ENCODE assay signal across 8 mouse cellular contexts in the genomic region with DNA sequence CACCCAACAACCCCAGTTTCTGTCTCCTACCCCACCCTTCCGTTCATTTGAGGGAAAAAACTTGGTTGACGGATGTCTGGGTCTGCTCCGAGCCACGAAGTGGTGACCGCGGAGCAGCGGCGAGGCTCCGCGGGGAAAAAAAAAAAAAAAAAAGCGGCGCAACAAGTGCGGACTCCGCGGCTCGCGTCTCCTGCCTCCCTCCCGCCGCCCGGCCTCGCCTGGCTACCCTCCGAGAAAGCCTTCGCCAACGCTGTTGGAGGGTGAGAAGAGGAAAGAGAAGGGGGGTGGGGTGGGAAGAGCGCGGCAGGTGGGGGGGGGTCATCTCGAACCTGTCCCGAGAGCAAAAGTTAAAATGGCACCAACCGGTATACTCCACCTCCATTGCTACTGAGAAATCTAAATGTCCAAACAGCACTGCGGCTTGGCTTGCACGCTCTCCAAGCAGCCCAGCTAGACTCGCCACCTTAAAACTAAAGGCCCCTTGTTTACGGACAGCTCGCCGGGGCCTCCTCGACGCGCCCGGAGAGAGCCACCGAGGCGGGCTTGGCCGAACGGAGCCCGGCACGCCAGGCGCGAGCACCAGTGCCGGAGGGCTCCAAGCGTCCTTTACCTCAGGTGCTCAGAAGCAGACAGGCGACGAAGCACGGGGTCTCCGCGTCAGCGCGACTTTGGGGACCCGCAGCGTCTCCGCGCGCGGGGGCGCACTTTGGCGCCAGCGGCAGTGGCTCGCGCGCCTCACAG. TPM values are rescaled to one million over a fixed set of nuclear protein-coding genes. Genes with fewer than 3 reads are reported as not detected.
A peak's percentile ranks its signal among the peaks of the same experiment; 100 is the strongest.
DNase-seq lines count a peak whose midpoint lies in the region; ATAC-seq and TF ChIP-seq lines count a peak whose summit lies in the region.

No protein-coding gene starts in this region.

- no peak for TF ChIP-seq EP300 in heart, postnatal 0 days (IDR thresholded peaks at IDR 0.05; ENCODE audit: low read depth)

- intact Hi-C loops in left cerebral cortex, postnatal 4 days (cut with DNase I), result no loop called here
- intact Hi-C loops in left cerebral cortex, postnatal 14 days (cut with DNase I), result loop anchor here (5.0 to 10.0 kb wide), 2 partner anchors 104 to 227 kb away; no protein-coding TSS in a partner anchor

- peak; percentile 6 for DNase-seq in left cerebral cortex, postnatal 4 days
- no peak for DNase-seq in left cerebral cortex, postnatal 14 days (ENCODE audit: low spot score in 2 of 2)
- DNase-seq in heart, postnatal 0 days (ENCODE audit: low spot score), result no peak
- DNase-seq in gastrocnemius, postnatal 25 days, result no peak

- H3K27me3 ChIP-seq in heart, postnatal 0 days (ENCODE audit: control insufficient read depth, insufficient read depth, low read length), result peaks cover 18% of the 10 kb centered on the region; the same call in 1 of the 2 replicates
- peaks cover 59% of the 10 kb centered on the region for H3K27me3 ChIP-seq in limb, embryonic 15.5 days
- peaks cover 58% of the 10 kb centered on the region for H3K27me3 ChIP-seq in neural tube, embryonic 15.5 days (replicated peaks)

- TF ChIP-seq CTCF in heart, postnatal 0 days (IDR thresholded peaks at IDR 0.05; ENCODE audit: low read depth), result no peak

- 11% methylated on average over 52 of the region's 68 CpGs for WGBS in heart, postnatal 0 days
- WGBS in limb, embryonic 15.5 days, result 18% methylated on average over 56 of the region's 68 CpGs
- WGBS in neural tube, embryonic 15.5 days, result 21% methylated on average over 67 of the region's 68 CpGs

- no peaks in the 10 kb centered on the region for H3K36me3 ChIP-seq in heart, postnatal 0 days (replicated peaks; ENCODE audit: control insufficient read depth, insufficient read depth, low read length)
- no peaks in the 10 kb centered on the region for H3K36me3 ChIP-seq in limb, embryonic 15.5 days
- H3K36me3 ChIP-seq in neural tube, embryonic 15.5 days, result no peaks in the 10 kb centered on the region

- H3K27ac ChIP-seq in brown adipose tissue, adult 24 weeks (replicated peaks; ENCODE audit: low read depth, low read length), result no peak overlapping the region
- H3K27ac ChIP-seq in heart, postnatal 0 days (ENCODE audit: low read depth), result peak overlapping the region; percentile 70
- no peak overlapping the region for H3K27ac ChIP-seq in limb, embryonic 15.5 days
- H3K27ac ChIP-seq in neural tube, embryonic 15.5 days (replicated peaks), result no peak overlapping the region

- no peaks in the 10 kb centered on the region for H3K4me1 ChIP-seq in brown adipose tissue, adult 24 weeks (ENCODE audit: control insufficient read depth, insufficient read depth, insufficient read length, low read length)
- no peaks in the 10 kb centered on the region for H3K4me1 ChIP-seq in heart, postnatal 0 days (ENCODE audit: control insufficient read depth, insufficient read depth)
- H3K4me1 ChIP-seq in limb, embryonic 15.5 days, result peaks cover 2% of the 10 kb centered on the region; the same call in 1 of the 2 replicates
- H3K4me1 ChIP-seq in neural tube, embryonic 15.5 days, result peaks cover 29% of the 10 kb centered on the region

- H3K4me2 ChIP-seq in heart, postnatal 0 days (ENCODE audit: low read depth, low read length), result peak overlapping the region; percentile 84
- peak overlapping the region; percentile 83 for H3K4me2 ChIP-seq in limb, embryonic 15.5 days
- H3K4me2 ChIP-seq in neural tube, embryonic 15.5 days, result peak overlapping the region; percentile 90

- peak overlapping the region; percentile 62 for H3K9ac ChIP-seq in heart, postnatal 0 days (replicated peaks; ENCODE audit: low read depth, low read length)
- 0 out of 2 replicates have a peak overlapping the region, but pooled peaks have one; percentile 4 for H3K9ac ChIP-seq in limb, embryonic 15.5 days
- peak overlapping the region; percentile 17; the same call in 1 of the 2 replicates for H3K9ac ChIP-seq in neural tube, embryonic 15.5 days (replicated peaks)

- 0 out of 2 replicates have a peak, but pooled peaks have one; percentile 10 for ATAC-seq in heart, postnatal 0 days (ENCODE audit: insufficient read depth, low read depth)
- ATAC-seq in limb, embryonic 15.5 days (ENCODE audit: insufficient number of reproducible peaks, low FRiP score, low TSS enrichment, low read depth), result no peak
- 0 out of 2 replicates have a peak, but pooled peaks have one; percentile 16 for ATAC-seq in neural tube, embryonic 15.5 days (ENCODE audit: low FRiP score)
- no peak for ATAC-seq in monocyte, adult 5-6 weeks (replicated peaks; ENCODE audit: insufficient number of reproducible peaks, low FRiP score, low TSS enrichment, poor library complexity, severe bottlenecking)

- H3K9me3 ChIP-seq in heart, postnatal 0 days (replicated peaks; ENCODE audit: control insufficient read depth, low read length), result no peaks in the 10 kb centered on the region; the same call in 1 of the 2 replicates
- H3K9me3 ChIP-seq in limb, embryonic 15.5 days, result no peaks in the 10 kb centered on the region
- H3K9me3 ChIP-seq in neural tube, embryonic 15.5 days (replicated peaks), result no peaks in the 10 kb centered on the region

- peak overlapping the region; percentile 60 for H3K4me3 ChIP-seq in brown adipose tissue, adult 24 weeks (ENCODE audit: insufficient read depth, low read depth, low read length)
- peak overlapping the region; percentile 67 for H3K4me3 ChIP-seq in heart, postnatal 0 days (ENCODE audit: low read depth, low read length)
- peak overlapping the region; percentile 55 for H3K4me3 ChIP-seq in limb, embryonic 15.5 days
- peak overlapping the region; percentile 57 for H3K4me3 ChIP-seq in neural tube, embryonic 15.5 days (replicated peaks)

RNA-seq across cellular contexts. Expression of gene Cited1, which starts 1.7 kb away (rescaled TPM):
- 1 to 10 TPM; 2.8 to 3.5 TPM for total RNA-seq in left cerebral cortex, postnatal 4 days (2021)
- total RNA-seq in left cerebral cortex, postnatal 14 days (2021), result 1 to 10 TPM; 5.5 to 6.3 TPM
- not detected in 2 replicates for polyA plus RNA-seq in brown adipose tissue, adult 24 weeks (2012; ENCODE audit: insufficient read depth, insufficient read length, missing spikeins)
- total RNA-seq in heart, postnatal 0 days (2014; rRNA removed; ENCODE audit: low replicate concordance), result 163 TPM in 2 replicates
- 199 and 208 TPM in 2 replicates for polyA plus RNA-seq in heart, postnatal 0 days (2015; fragmentation: Nextera tagmentation; extraction: Ambion mirVana)
- 24.4 and 31.7 TPM in 2 replicates for polyA plus RNA-seq in limb, embryonic 15.5 days (2015; fragmentation: Nextera tagmentation; extraction: Ambion mirVana)
- 9.9 and 13.2 TPM in 2 replicates for polyA plus RNA-seq in neural tube, embryonic 15.5 days (2015; fragmentation: Nextera tagmentation; extraction: Ambion mirVana)
- total RNA-seq in monocyte, adult 5-6 weeks (2017), result not detected in 3 replicates
- under 1 TPM; 0.49 to 0.70 TPM for total RNA-seq in gastrocnemius, postnatal 25 days (2021)

Comparison
In these comparisons a context has a peak if more than half of its experiments do, and no peak if none do; other contexts are left out.
1. ATAC-seq: peak in heart, postnatal 0 days (single experiment) and neural tube, embryonic 15.5 days (single experiment); none in limb, embryonic 15.5 days (single experiment) and monocyte, adult 5-6 weeks (single experiment).
2. H3K9ac ChIP-seq: peak in every context shown above with its lines; median percentile 62 in heart, postnatal 0 days; 17 in neural tube, embryonic 15.5 days; 4 in limb, embryonic 15.5 days.
3. RNA of gene Cited1, which starts 1.7 kb away (total RNA-seq): 163 TPM in heart, postnatal 0 days; 5.5 to 6.3 TPM in left cerebral cortex, postnatal 14 days, 2.8 to 3.5 TPM in left cerebral cortex, postnatal 4 days, 0.49 to 0.70 TPM in gastrocnemius, postnatal 25 days and not detected in monocyte, adult 5-6 weeks; every median in the first group is over 10 times any median in the second.
4. Peak in every context shown above with its lines, with median percentiles within 50 percentile points of each other: H3K4me3 ChIP-seq and H3K4me2 ChIP-seq.